In genomic region chr15:79527991-79528639, GRCm38 (mm10) we compare ENCODE assay signal across 15 mouse cellular contexts. TPM values are rescaled to one million over a fixed set of nuclear protein-coding genes. Genes with fewer than 3 reads are reported as not detected.
A peak's percentile ranks its signal among the peaks of the same experiment; 100 is the strongest.
DNase-seq lines count a peak whose midpoint lies in the region; ATAC-seq and TF ChIP-seq lines count a peak whose summit lies in the region.
"Had no signal": no experiment of that assay in that cellular context is flagged by ENCODE, and none has a peak within 500 bp of the region (broad histone marks: within the 10 kb centered on the region; RNA-seq: fewer than 3 reads in every experiment).

No protein-coding gene starts in this region.

- no peak for TF ChIP-seq EP300 in heart, adult 2 months (IDR thresholded peaks at IDR 0.05; ENCODE audit: insufficient read depth, low read depth, low read length)
- TF ChIP-seq EP300 in ES-Bruce4 (IDR thresholded peaks at IDR 0.05; ENCODE audit: insufficient read depth, low read depth, low read length), result no peak

- peak; percentile 32; the same call in 1 of the 2 replicates for TF ChIP-seq POLR2A in heart, adult 2 months (IDR thresholded peaks at IDR 0.05; ENCODE audit: insufficient read depth, low read depth, low read length)
- TF ChIP-seq POLR2A in limb, embryonic 14.5 days (IDR thresholded peaks at IDR 0.05; ENCODE audit: borderline replicate concordance, extremely low read depth, insufficient read depth, insufficient read length), result no peak
- no peak for TF ChIP-seq POLR2A in ES-Bruce4 (IDR thresholded peaks at IDR 0.05; ENCODE audit: insufficient read depth, low read length)

- H3K4me1 ChIP-seq in heart, adult 2 months (ENCODE audit: control insufficient read depth, insufficient read depth, low read length), result peaks cover 4% of the 10 kb centered on the region
- no peaks in the 10 kb centered on the region for H3K4me1 ChIP-seq in limb, embryonic 14.5 days (ENCODE audit: control insufficient read depth, insufficient read depth, low read length)
- H3K4me1 ChIP-seq in limb, embryonic 10.5 days, result no peaks in the 10 kb centered on the region
- H3K4me1 ChIP-seq in ES-Bruce4 (ENCODE audit: control insufficient read depth, insufficient read depth, low read length), result peaks cover 4% of the 10 kb centered on the region
- H3K4me1 ChIP-seq: heart, embryonic 12.5 days; midbrain, embryonic 12.5 days had no signal

- H3K9me3 ChIP-seq in limb, embryonic 14.5 days (ENCODE audit: control insufficient read depth, low read length), result no peaks in the 10 kb centered on the region
- H3K9me3 ChIP-seq in limb, embryonic 10.5 days (replicated peaks), result no peaks in the 10 kb centered on the region
- no peaks in the 10 kb centered on the region for H3K9me3 ChIP-seq in ES-Bruce4 (replicated peaks; ENCODE audit: control insufficient read depth, insufficient read depth, low read length, poor library complexity, severe bottlenecking)
- H3K9me3 ChIP-seq: heart, embryonic 12.5 days; midbrain, embryonic 12.5 days had no signal

- intact Hi-C loops in heart, adult 2 months (cut with DNase I), result loop anchor here (2.0 kb wide), 1 partner anchor 15 kb away; no protein-coding TSS in a partner anchor

- no peaks in the 10 kb centered on the region for H3K27me3 ChIP-seq in heart, adult 2 months (ENCODE audit: control insufficient read depth, insufficient read depth, low read length)
- H3K27me3 ChIP-seq in limb, embryonic 14.5 days (ENCODE audit: control insufficient read depth, insufficient read depth, low read length), result no peaks in the 10 kb centered on the region
- no peaks in the 10 kb centered on the region for H3K27me3 ChIP-seq in limb, embryonic 10.5 days (ENCODE audit: low read depth, poor library complexity, severe bottlenecking)
- H3K27me3 ChIP-seq in ES-Bruce4 (ENCODE audit: control insufficient read depth, insufficient read depth, low read length, poor library complexity, severe bottlenecking), result no peaks in the 10 kb centered on the region
- H3K27me3 ChIP-seq: heart, embryonic 12.5 days; midbrain, embryonic 12.5 days had no signal

- no peak overlapping the region for H3K4me3 ChIP-seq in heart, adult 2 months
- no peak overlapping the region for H3K4me3 ChIP-seq in limb, embryonic 14.5 days (replicated peaks; ENCODE audit: low read length)
- no peak overlapping the region for H3K4me3 ChIP-seq in limb, embryonic 10.5 days
- H3K4me3 ChIP-seq in ES-Bruce4 (ENCODE audit: low read depth, low read length), result no peak overlapping the region
- H3K4me3 ChIP-seq: heart, embryonic 12.5 days; midbrain, embryonic 12.5 days had no signal

- H3K27ac ChIP-seq in heart, adult 2 months, result no peak overlapping the region
- no peak overlapping the region for H3K27ac ChIP-seq in limb, embryonic 14.5 days (replicated peaks; ENCODE audit: low read depth, low read length)
- H3K27ac ChIP-seq in limb, embryonic 10.5 days, result no peak overlapping the region
- peak overlapping the region; percentile 10 for H3K27ac ChIP-seq in ES-Bruce4 (ENCODE audit: insufficient read depth, low read length)
- H3K27ac ChIP-seq: liver, embryonic 14.5 days; midbrain, embryonic 12.5 days had no signal

- peaks cover 32% of the 10 kb centered on the region for H3K36me3 ChIP-seq in heart, adult 2 months (ENCODE audit: control insufficient read depth, insufficient read depth, low read length)
- peaks cover 95% of the 10 kb centered on the region for H3K36me3 ChIP-seq in limb, embryonic 14.5 days (ENCODE audit: control insufficient read depth, insufficient read depth, low read length)
- peaks cover 74% of the 10 kb centered on the region for H3K36me3 ChIP-seq in limb, embryonic 10.5 days
- H3K36me3 ChIP-seq in ES-Bruce4 (ENCODE audit: control insufficient read depth, insufficient read depth, low read length, poor library complexity, severe bottlenecking), result peaks cover 65% of the 10 kb centered on the region

- no peak for ATAC-seq in limb, embryonic 14.5 days (ENCODE audit: low FRiP score, low read depth)
- ATAC-seq in common myeloid progenitor, adult 5-6 weeks (replicated peaks; ENCODE audit: low read depth, poor library complexity, severe bottlenecking), result 0 out of 2 replicates have a peak, but pooled peaks have one; percentile 22

- H3K4me2 ChIP-seq in limb, embryonic 14.5 days (replicated peaks; ENCODE audit: low read depth, low read length, severe bottlenecking), result no peak overlapping the region
- H3K4me2 ChIP-seq: heart, embryonic 12.5 days; midbrain, embryonic 12.5 days had no signal

- 61% methylated on average over 5 of the region's 5 CpGs for WGBS in heart, adult 2 months
- 55% methylated on average over 5 of the region's 5 CpGs for WGBS in limb, embryonic 14.5 days
- WGBS in limb, embryonic 10.5 days, result 84% methylated on average over 5 of the region's 5 CpGs

- no peaks in the 10 kb centered on the region for H3K79me2 ChIP-seq in heart, adult 2 months (replicated peaks; ENCODE audit: control insufficient read depth, insufficient read depth, low read length)

- peak; percentile 21; the same call in 1 of the 2 replicates for TF ChIP-seq CTCF in heart, adult 2 months (IDR thresholded peaks at IDR 0.05)
- no peak for TF ChIP-seq CTCF in ES-Bruce4 (IDR thresholded peaks at IDR 0.05; ENCODE audit: low read depth, low read length)

- DNase-seq in heart, adult 2 months, result no peak
- no peak for DNase-seq in heart, adult 8-10 months (ENCODE audit: low spot score)
- peak; percentile 24 for DNase-seq in limb, embryonic 14.5 days (ENCODE audit: low spot score)
- DNase-seq in limb, embryonic 10.5 days (ENCODE audit: low spot score), result no peak
- no peak for DNase-seq in spleen, adult 12 weeks (ENCODE audit: low spot score)
- DNase-seq in adrenal gland, postnatal 36 days, result no peak
- DNase-seq: adrenal gland, postnatal 10 days; retina, postnatal 1 day had no signal

- H3K9ac ChIP-seq in heart, adult 2 months (ENCODE audit: low read depth, low read length), result no peak overlapping the region
- H3K9ac ChIP-seq in limb, embryonic 14.5 days (ENCODE audit: low read depth, low read length, severe bottlenecking), result no peak overlapping the region
- H3K9ac ChIP-seq in ES-Bruce4 (ENCODE audit: low read depth, poor library complexity, severe bottlenecking), result no peak overlapping the region
- H3K9ac ChIP-seq: heart, embryonic 12.5 days; liver, embryonic 14.5 days; midbrain, embryonic 12.5 days had no signal

RNA-seq across cellular contexts. Expression of gene Kdelr3, which starts 11.9 kb away (rescaled TPM):
- total RNA-seq in heart, adult 2 months (2021), result 1 to 10 TPM; 4.3 to 4.8 TPM
- 14.2 and 20.4 TPM in 2 replicates for polyA plus RNA-seq in heart, adult 2 months (2012; rRNA removed)
- total RNA-seq in heart, adult 8-10 months (2022), result 1 to 10 TPM; 4.3 to 5.2 (median 4.5) TPM
- polyA plus RNA-seq in limb, embryonic 14.5 days (2012; rRNA removed), result 143 and 171 TPM in 2 replicates
- polyA plus RNA-seq in limb, embryonic 14.5 days (2014; fragmentation: Nextera tagmentation; extraction: Ambion mirVana), result 137 and 158 TPM in 2 replicates
- 4.2 and 9.4 TPM in 2 replicates for polyA plus RNA-seq in limb, embryonic 10.5 days (2016; fragmentation: Nextera tagmentation; extraction: Ambion mirVana)
- polyA plus RNA-seq in ES-Bruce4 (2011; ENCODE audit: insufficient read depth, insufficient read length, low read depth, missing spikeins), result 41.4 and 43.9 TPM in 2 replicates
- total RNA-seq in common myeloid progenitor, adult 5-6 weeks (2017), result not detected in 2 replicates
- total RNA-seq in adrenal gland, postnatal 36 days (2021), result 1 to 10 TPM; 3.6 to 6.3 TPM

RNA-seq across cellular contexts. Expression of gene Ddx17, which starts 18.4 kb away (rescaled TPM):
- 10 to 100 TPM; 77.6 to 95.1 TPM for total RNA-seq in heart, adult 2 months (2021)
- polyA plus RNA-seq in heart, adult 2 months (2012; rRNA removed), result 122 and 219 TPM in 2 replicates
- total RNA-seq in heart, adult 8-10 months (2022), result 10 to 100 TPM; 67.0 to 82.8 (median 74.6) TPM
- 724 and 821 TPM in 2 replicates for polyA plus RNA-seq in limb, embryonic 14.5 days (2012; rRNA removed)
- polyA plus RNA-seq in limb, embryonic 14.5 days (2014; fragmentation: Nextera tagmentation; extraction: Ambion mirVana), result 92.6 and 98.0 TPM in 2 replicates
- polyA plus RNA-seq in limb, embryonic 10.5 days (2016; fragmentation: Nextera tagmentation; extraction: Ambion mirVana), result 44.9 and 51.4 TPM in 2 replicates
- 375 and 392 TPM in 2 replicates for polyA plus RNA-seq in ES-Bruce4 (2011; ENCODE audit: insufficient read depth, insufficient read length, low read depth, missing spikeins)
- 178 and 236 TPM in 2 replicates for total RNA-seq in common myeloid progenitor, adult 5-6 weeks (2017)
- 100 to 1,000 TPM; 228 to 300 TPM for total RNA-seq in adrenal gland, postnatal 36 days (2021)

RNA-seq across cellular contexts. Expression of gene Kcnj4, which starts 23.1 kb away (rescaled TPM):
- 1 to 10 TPM in 1 of 2 experiments, under 1 TPM in 1; 0.50 to 1.1 TPM for total RNA-seq in heart, adult 2 months (2021)
- 0.06 and 0.21 TPM in 2 replicates for polyA plus RNA-seq in heart, adult 2 months (2012; rRNA removed)
- total RNA-seq in heart, adult 8-10 months (2022), result 1 to 10 TPM in 3 of 4 experiments, under 1 TPM in 1; 0.92 to 1.6 (median 1.4) TPM
- 0.36 and 0.43 TPM in 2 replicates for polyA plus RNA-seq in limb, embryonic 14.5 days (2012; rRNA removed)
- polyA plus RNA-seq in limb, embryonic 14.5 days (2014; fragmentation: Nextera tagmentation; extraction: Ambion mirVana), result 0.08 TPM in 1 of 2 replicates, not detected in the other
- not detected in 2 replicates for polyA plus RNA-seq in limb, embryonic 10.5 days (2016; fragmentation: Nextera tagmentation; extraction: Ambion mirVana)
- polyA plus RNA-seq in ES-Bruce4 (2011; ENCODE audit: insufficient read depth, insufficient read length, low read depth, missing spikeins), result 4.5 TPM in 2 replicates
- total RNA-seq in common myeloid progenitor, adult 5-6 weeks (2017), result not detected in 2 replicates
- 1 to 10 TPM in 1 of 2 experiments, under 1 TPM in 1; 0.30 to 2.3 TPM for total RNA-seq in adrenal gland, postnatal 36 days (2021)
- polyA plus RNA-seq: liver, embryonic 14.5 days; midbrain, embryonic 12.5 days; neural tube, embryonic 11.5 days; spleen, adult 2 months had no signal
